Mouse (Mus musculus): ENCODE results near the gene Med18. TPM values are rescaled to one million over a fixed set of nuclear protein-coding genes. Genes with fewer than 3 reads are reported as not detected.

Gene Med18
- polyA plus RNA-seq (2012; rRNA removed), result 5.6 and 7.5 TPM in 2 replicates

- peak; percentile 82 for DNase-seq (ENCODE audit: low spot score)
These were observed at the start of gene Med18 for GRCm38 (mm10) chr4:132463430-132464254. Med18 (minus strand) TSS chr4:132463921.

GRCm38 (mm10) chr4:132512080-132512479 lies 48.4 kb upstream of the Med18 start:
- DNase-seq (ENCODE audit: low spot score), result no peak

GRCm38 (mm10) chr4:132510352-132510798 lies 46.7 kb upstream of the Med18 start, which contains the start of gene Sesn2:
Sesn2 (minus strand) TSS chr4:132510501.
- DNase-seq (ENCODE audit: low spot score), result peak; percentile 96

DNA sequence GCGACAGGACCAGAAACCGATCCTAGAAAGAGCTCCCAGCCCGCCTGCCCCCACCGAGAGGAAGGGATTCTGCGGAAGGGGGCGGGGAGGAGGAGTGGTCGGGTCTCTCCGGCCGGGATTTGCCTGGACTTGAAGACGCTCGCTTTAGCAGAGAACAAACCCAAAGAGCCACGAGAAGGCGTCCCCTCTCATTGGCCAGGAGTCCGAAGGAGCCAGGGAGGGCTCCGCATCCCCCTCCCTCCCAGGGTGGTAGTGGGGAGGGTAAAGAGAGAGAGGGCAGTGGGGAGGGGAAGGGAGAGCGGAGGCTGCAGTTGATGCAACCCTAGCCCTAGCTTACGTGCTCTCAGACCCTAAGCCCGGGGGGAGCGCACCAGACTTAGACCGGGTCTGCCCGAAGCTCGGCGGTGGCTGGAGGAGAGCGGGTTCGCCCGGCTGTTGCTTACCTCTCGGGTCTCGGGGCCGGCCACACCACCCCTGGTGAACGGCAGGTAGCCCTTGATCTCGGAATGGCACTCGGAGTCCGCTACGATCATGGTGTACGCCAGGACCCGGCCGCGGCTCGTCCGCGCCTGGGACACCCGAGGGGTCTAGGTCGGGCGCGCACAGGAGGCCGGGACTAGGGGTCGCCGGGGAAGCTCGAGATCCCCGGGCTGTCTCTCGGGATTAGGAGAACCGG lies 46.0 kb upstream of the Med18 start:
- DNase-seq (ENCODE audit: low spot score), result peak; percentile 68

DNA sequence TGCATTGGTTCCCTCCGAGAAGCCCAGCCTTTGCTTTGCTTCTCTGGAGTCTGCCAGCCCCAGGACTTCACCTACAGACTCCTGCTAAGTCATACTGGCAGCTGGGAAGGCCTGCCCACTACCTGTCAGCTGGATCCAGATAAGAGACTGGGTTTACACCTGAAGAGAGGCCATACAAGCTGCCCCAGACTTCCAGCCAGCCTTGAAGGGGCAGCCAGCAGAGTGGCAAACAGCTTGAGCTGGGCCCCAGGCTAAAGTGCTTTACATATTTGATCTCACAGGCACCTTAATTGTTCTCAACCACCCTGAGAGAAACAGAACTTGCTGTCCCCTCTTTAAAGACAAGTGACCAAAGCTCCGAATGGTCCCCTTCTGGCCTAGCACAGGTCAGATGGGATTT lies 43.5 kb upstream of the Med18 start:
- DNase-seq (ENCODE audit: low spot score), result no peak

GRCm38 (mm10) chr4:132506250-132506649 lies 42.5 kb upstream of the Med18 start:
- DNase-seq (ENCODE audit: low spot score), result no peak

DNA sequence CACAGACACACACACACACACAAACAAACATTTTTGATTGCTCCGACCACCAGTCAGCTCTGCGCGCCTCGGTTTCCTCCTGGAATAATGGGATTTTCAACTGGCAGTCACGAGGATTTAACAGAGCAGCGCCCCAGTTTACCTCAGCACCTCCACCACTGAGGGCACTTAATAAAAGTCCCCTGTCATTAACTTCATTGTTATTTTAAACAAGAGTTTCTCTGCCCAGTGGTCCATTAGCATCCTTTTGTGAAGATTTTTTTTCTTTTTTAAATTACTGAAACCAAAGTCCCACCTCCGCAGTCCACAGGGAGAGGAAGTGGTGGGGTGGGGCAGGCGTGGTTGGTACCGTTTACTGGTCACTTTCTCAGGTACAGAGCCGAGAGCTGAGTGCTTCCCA lies 42.1 kb upstream of the Med18 start:
- DNase-seq (ENCODE audit: low spot score), result no peak

GRCm38 (mm10) chr4:132505034-132505738 lies 41.5 kb upstream of the Med18 start:
- DNase-seq (ENCODE audit: low spot score), result no peak

GRCm38 (mm10) chr4:132503344-132503743 lies 39.6 kb upstream of the Med18 start:
- no peak for DNase-seq (ENCODE audit: low spot score)

GRCm38 (mm10) chr4:132501639-132502038 lies 37.9 kb upstream of the Med18 start:
- DNase-seq (ENCODE audit: low spot score), result no peak

- DNase-seq (ENCODE audit: low spot score), result no peak
These were observed 30.7 kb upstream of the Med18 start for GRCm38 (mm10) chr4:132494271-132494918.

DNA sequence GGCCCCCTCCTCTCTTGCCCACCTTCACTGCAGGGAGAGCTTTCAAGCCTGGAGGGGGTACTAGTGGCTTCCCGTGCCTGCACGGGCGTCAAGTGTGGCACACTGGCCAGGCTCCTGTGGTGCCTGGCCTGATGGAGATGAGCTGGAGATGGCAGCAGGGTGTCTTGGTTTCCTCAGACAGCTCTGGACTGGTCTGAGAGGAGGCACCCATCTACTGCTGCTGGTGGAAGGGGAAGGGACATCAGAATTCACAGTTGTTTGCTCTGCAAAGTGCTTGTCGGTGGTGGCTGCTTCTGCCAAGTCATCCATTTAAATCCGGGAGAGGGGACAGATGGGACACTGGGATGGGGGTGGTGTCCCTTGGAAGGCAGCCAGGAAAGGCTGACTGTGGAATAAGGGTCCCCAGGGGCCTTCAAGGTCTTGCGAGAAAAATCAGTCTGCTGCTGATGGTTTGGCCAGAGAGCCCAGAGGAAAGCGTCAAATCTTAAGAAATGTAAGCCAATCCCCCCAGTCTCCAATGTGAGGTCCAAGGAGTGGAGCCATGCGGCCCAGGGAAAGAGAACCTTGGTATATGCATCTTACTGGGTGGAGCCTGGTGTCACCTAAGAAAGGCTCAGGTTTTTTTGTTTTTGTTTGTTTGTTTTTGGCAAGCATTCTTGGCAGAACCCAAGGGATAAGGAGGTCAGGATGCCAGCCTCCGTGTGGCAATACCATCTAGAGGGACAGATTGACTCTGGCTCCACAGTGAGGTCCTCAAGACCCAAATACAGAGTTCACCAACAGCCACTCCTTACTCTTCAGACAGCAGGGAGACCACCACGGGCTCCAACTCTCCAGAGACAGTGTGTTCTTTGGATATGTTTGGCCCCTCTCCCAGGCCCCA lies 28.7 kb upstream of the Med18 start:
- no peak for DNase-seq (ENCODE audit: low spot score)

- DNase-seq (ENCODE audit: low spot score), result no peak
These were observed 28.0 kb upstream of the Med18 start for GRCm38 (mm10) chr4:132491748-132492147.

DNA sequence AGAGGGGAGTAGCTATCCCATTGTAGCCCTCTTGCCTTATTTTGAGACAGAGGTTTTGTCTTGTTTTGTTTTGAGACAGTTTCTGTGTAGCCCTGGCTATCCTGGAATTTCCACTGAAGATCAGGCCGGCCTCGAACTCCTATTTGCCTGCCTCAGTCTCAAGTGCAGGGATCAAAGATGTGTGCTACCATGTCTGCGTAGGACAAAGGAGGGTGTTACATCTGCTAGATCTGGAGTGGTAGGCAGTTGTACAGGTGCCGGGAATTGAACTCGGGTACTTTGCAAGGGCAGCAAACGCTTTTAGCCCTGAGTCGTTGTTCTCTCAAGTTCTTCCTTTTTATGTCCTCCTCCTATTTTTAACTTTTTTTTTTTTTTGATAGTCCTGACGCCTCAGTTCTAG lies 27.3 kb upstream of the Med18 start:
- no peak for DNase-seq (ENCODE audit: low spot score)

GRCm38 (mm10) chr4:132490273-132491010 lies 26.7 kb upstream of the Med18 start:
- DNase-seq (ENCODE audit: low spot score), result no peak

GRCm38 (mm10) chr4:132488976-132489375 lies 25.3 kb upstream of the Med18 start:
- no peak for DNase-seq (ENCODE audit: low spot score)

- no peak for DNase-seq (ENCODE audit: low spot score)
These were observed 24.8 kb upstream of the Med18 start for GRCm38 (mm10) chr4:132488521-132488920.

- no peak for DNase-seq (ENCODE audit: low spot score)
These were observed 21.1 kb upstream of the Med18 start for GRCm38 (mm10) chr4:132484820-132485219.

DNA sequence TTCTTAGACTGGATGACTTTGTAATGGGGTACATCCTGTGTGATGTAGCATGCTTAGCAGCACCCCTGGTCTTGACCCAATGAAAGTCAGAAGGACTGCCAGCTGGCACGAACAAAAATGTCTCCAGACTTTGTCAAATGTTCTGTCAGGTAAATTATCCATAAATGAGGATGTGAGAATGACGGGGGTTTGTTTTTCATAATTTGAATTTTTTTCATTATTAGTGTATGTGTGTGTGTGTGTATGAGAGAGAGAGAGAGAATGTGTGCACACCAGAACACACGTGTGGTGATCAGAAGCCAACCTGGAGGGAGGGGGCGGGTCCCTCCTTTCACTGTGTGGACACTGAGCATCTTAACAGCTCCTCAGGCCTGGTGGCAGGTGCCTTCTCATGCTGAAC lies 20.5 kb upstream of the Med18 start:
- no peak for DNase-seq (ENCODE audit: low spot score)

- DNase-seq (ENCODE audit: low spot score), result no peak
These were observed 19.4 kb upstream of the Med18 start for GRCm38 (mm10) chr4:132482956-132483608.
